Mouse (Mus musculus): Measurements from ENCODE around the gene Hunk. TPM values are rescaled to one million over a fixed set of nuclear protein-coding genes. Genes with fewer than 3 reads are reported as not detected.

Hunk gene
- polyA plus RNA-seq, 1 experiment from 2014 or later = 19.0 TPM

DNA sequence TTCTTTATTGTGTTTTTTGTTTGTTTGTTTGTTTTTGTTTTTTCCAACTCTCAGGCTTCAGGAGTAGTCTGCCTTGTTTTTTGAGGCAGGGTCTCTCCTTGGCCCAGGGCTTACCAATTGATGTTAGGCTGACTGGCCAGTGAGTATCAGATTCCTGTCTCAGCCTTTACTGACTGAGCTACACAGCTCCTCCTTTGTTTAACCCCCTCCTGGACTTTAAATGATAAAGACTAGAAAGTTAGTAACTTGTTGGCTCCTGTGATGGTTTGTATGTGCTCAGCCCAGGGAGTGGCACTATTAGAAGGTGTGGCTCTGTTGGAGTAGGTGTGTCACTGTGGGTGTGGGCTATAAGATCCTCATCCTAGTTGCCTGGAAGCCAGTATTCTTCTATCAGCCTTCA lies 30.8 kb downstream of the Hunk start:
- Histone ChIP-seq H3K36me3 (peaks cover 37% of the 10 kb centered on the region), H3K27me3 (no peaks in the 10 kb centered on the region), H3K27ac (no peak overlapping the region), H3K4me1 (peaks cover 31% of the 10 kb centered on the region), H3K9ac (no peak overlapping the region), H3K4me3 (no peak overlapping the region), H3K9me3 (no peaks in the 10 kb centered on the region), H3K4me2 (no peak overlapping the region)
- no peak for ATAC-seq (ENCODE audit: insufficient number of reproducible peaks, insufficient read depth, low FRiP score, low TSS enrichment, low read depth)

DNA sequence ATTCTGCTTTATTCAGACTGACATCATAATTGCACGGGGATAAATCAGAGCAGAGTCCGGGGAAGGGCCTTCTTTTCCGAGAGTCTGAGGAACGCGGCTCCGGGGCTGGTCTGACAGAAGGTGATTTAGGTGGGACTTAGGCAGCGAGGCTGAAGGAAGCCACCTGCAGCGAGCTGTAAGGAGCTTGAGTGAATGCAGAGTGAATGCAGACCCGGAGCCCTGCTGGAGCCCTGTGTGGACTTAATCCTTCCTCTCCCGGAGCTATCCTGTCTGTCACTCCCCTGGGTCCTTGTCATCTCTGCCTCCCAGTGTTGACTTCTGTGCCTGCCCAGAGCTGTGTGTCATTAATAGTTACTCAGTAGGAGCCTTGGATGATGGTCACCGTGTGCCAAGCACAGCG lies 32.8 kb downstream of the Hunk start:
- Histone ChIP-seq H3K4me2 (no peak overlapping the region), H3K4me3 (no peak overlapping the region), H3K27me3 (no peaks in the 10 kb centered on the region), H3K9ac (no peak overlapping the region), H3K27ac (no peak overlapping the region), H3K36me3 (peaks cover 17% of the 10 kb centered on the region), H3K4me1 (peaks cover 51% of the 10 kb centered on the region), H3K9me3 (no peaks in the 10 kb centered on the region)
- ATAC-seq (ENCODE audit: insufficient number of reproducible peaks, insufficient read depth, low FRiP score, low TSS enrichment, low read depth) = no peak
- WGBS = 16% methylated on average over 12 of the region's 12 CpGs

DNA sequence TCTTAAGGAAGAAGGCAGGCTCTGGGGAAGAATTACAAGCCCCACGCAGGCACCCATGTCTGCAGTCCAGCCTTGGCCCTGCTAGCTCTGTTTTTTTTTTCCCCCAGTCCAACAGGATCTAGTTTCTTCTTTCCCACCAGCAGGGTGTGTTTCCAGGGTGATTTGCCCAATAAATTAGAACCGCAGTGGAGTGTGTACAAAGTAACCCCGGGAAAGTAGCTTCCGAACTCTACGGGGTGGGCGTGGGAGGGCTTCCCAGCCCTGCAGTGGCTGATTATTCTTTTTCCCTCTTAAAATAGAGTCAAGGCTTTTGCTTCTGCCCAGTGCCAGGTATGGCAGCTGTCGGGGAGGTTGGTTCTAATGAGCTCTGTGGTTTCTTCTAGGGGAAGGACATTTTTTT lies 35.3 kb downstream of the Hunk start:
- no peak for ATAC-seq (ENCODE audit: insufficient number of reproducible peaks, insufficient read depth, low FRiP score, low TSS enrichment, low read depth)
- Histone ChIP-seq H3K27me3 (no peaks in the 10 kb centered on the region), H3K4me1 (peaks cover 76% of the 10 kb centered on the region), H3K27ac (peak overlapping the region; percentile 83), H3K9me3 (no peaks in the 10 kb centered on the region), H3K4me3 (no peak overlapping the region), H3K9ac (0 out of 2 replicates have a peak overlapping the region, but pooled peaks have one; percentile 44), H3K4me2 (peak overlapping the region; percentile 24; the same call in 1 of the 2 replicates), H3K36me3 (peaks cover 9% of the 10 kb centered on the region; the same call in 1 of the 2 replicates)
- 14% methylated on average over 7 of the region's 7 CpGs for WGBS

DNA sequence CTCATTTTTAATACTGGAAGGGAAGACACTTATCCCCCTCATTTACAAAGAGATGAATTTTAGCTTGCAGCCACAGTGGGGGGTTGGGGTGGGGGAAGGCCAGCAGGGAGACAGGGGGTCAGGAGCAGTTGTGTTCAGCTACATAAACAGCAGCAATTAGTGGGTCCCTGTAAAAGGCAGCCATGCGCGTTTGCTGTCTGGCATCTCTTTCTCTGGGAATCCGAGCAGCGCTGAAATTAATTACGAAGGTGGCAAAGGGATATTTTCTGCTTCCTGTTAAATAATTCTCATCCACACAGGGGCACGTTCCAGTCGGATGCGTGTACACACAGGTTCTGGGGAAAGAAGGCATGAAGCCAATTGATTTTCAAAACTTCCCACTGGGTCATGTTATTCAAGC lies 35.7 kb downstream of the Hunk start:
- Histone ChIP-seq H3K27ac (peak overlapping the region; percentile 83), H3K9me3 (no peaks in the 10 kb centered on the region), H3K27me3 (no peaks in the 10 kb centered on the region), H3K4me3 (no peak overlapping the region), H3K4me2 (peak overlapping the region; percentile 24), H3K9ac (peak overlapping the region; percentile 44; the same call in 1 of the 2 replicates), H3K4me1 (peaks cover 76% of the 10 kb centered on the region), H3K36me3 (peaks cover 6% of the 10 kb centered on the region; the same call in 1 of the 2 replicates)
- WGBS = 15% methylated on average over 8 of the region's 8 CpGs
- ATAC-seq (ENCODE audit: insufficient number of reproducible peaks, insufficient read depth, low FRiP score, low TSS enrichment, low read depth) = no peak

DNA sequence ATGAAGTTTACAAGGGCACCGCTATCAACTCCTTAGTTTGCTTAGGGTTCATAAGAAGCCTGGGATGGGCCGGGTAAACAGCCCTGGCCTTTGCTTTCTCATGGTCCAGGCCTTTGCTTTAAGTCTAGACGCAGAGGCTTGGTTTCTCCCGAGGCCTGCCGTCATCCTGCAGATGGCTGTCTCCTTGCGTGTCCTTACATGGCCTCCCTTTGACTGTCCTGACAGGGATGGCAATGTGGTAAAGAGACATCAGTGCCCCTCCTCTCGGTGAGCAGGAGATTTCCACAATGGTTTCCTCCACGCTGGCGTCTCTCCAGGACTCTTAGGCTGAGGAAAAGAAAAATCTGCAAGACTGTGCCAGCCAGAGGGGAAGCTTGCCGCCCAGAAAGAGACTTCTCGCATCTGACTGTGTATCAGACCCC lies 36.3 kb downstream of the Hunk start:
- H3K4me2 ChIP-seq = peak overlapping the region; percentile 24; the same call in 1 of the 2 replicates
- H3K27me3 ChIP-seq = no peaks in the 10 kb centered on the region
- peaks cover 76% of the 10 kb centered on the region for H3K4me1 ChIP-seq
- no peak for ATAC-seq (ENCODE audit: insufficient number of reproducible peaks, insufficient read depth, low FRiP score, low TSS enrichment, low read depth)
- peak overlapping the region; percentile 83 for H3K27ac ChIP-seq
- H3K9me3 ChIP-seq = no peaks in the 10 kb centered on the region
- H3K36me3 ChIP-seq = peaks cover 2% of the 10 kb centered on the region
- H3K4me3 ChIP-seq = no peak overlapping the region
- H3K9ac ChIP-seq = peak overlapping the region; percentile 41; the same call in 1 of the 2 replicates
- 48% methylated on average over 11 of the region's 11 CpGs for WGBS

DNA sequence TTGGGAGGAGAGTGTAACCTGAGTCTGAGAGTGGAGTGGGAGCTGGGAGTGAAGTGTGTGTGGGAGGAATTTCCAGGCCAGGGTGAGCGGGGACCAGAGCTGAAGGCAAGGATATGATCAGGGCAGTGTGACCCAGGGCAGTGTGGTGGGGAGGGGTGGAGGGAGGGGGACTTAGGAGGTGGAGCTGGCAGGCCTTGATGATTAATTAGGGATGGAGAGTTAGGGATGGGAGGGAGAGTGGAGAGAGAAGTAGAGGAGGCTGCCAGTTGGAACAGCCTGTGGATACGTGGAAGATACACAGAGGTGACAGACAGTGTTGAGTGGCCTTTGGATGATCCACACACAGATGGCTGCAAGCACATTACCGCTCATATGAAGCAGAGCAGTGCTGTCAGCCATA lies 38.1 kb downstream of the Hunk start:
- Histone ChIP-seq H3K27me3 (no peaks in the 10 kb centered on the region), H3K36me3 (peaks cover 9% of the 10 kb centered on the region), H3K4me2 (no peak overlapping the region), H3K27ac (peak overlapping the region; percentile 44; the same call in 1 of the 2 replicates), H3K4me1 (peaks cover 71% of the 10 kb centered on the region), H3K4me3 (no peak overlapping the region), H3K9me3 (no peaks in the 10 kb centered on the region), H3K9ac (0 out of 2 replicates have a peak overlapping the region, but pooled peaks have one; percentile 11)
- ATAC-seq (ENCODE audit: insufficient number of reproducible peaks, insufficient read depth, low FRiP score, low TSS enrichment, low read depth) = peak; percentile 54; the same call in 1 of the 2 replicates
- 40% methylated on average over 3 of the region's 3 CpGs for WGBS

DNA sequence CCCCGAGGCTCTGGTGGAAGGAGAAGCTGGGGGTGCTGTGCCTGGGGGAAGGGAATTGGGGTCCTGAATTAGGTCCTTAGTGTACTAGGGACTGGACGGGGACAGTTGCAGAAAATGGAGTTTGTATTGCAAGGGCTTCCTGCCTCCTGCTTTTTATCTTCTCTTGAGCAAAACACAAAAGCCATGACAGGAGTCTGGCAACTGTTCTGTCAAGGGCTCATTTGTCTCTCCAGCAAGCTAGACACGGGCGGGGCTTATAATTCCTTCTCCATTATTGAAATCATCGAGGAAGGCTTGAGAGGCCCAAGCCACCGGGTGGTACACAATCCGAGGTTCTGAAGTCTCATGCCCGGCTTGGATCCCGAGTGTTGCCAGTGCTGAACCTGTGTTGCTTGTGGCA lies 38.6 kb downstream of the Hunk start:
- Histone ChIP-seq H3K36me3 (peaks cover 9% of the 10 kb centered on the region), H3K4me2 (no peak overlapping the region), H3K27ac (peak overlapping the region; percentile 44; the same call in 1 of the 2 replicates), H3K9me3 (no peaks in the 10 kb centered on the region), H3K4me3 (no peak overlapping the region), H3K27me3 (no peaks in the 10 kb centered on the region), H3K9ac (0 out of 2 replicates have a peak overlapping the region, but pooled peaks have one; percentile 11), H3K4me1 (peaks cover 66% of the 10 kb centered on the region)
- WGBS = 52% methylated on average over 9 of the region's 9 CpGs
- no peak for ATAC-seq (ENCODE audit: insufficient number of reproducible peaks, insufficient read depth, low FRiP score, low TSS enrichment, low read depth)

DNA sequence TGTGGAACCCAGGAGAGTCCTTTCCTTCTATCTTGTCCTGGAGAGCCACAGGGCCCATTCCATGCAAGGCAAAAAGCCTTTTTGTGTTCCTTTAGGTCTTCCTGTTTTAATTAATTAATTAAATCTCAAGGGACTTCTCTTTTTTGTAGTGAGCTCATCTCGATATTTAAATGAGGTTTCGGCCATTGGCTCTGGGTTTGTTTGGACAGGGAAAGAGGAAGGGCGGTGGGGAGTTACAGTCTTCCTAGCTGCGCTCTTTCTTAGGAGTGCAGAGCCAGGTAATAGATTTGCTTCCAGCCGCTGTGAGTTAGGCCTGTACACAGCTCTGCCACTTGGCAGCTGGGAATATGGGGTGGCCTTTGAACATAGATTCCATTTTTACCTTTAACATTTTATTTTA lies 40.4 kb downstream of the Hunk start:
- Histone ChIP-seq H3K9ac (no peak overlapping the region), H3K36me3 (peaks cover 9% of the 10 kb centered on the region), H3K4me3 (no peak overlapping the region), H3K27me3 (no peaks in the 10 kb centered on the region), H3K27ac (no peak overlapping the region), H3K4me1 (peaks cover 59% of the 10 kb centered on the region), H3K4me2 (no peak overlapping the region), H3K9me3 (no peaks in the 10 kb centered on the region)
- no peak for ATAC-seq (ENCODE audit: insufficient number of reproducible peaks, insufficient read depth, low FRiP score, low TSS enrichment, low read depth)
- WGBS = 88% methylated on average over 5 of the region's 5 CpGs

DNA sequence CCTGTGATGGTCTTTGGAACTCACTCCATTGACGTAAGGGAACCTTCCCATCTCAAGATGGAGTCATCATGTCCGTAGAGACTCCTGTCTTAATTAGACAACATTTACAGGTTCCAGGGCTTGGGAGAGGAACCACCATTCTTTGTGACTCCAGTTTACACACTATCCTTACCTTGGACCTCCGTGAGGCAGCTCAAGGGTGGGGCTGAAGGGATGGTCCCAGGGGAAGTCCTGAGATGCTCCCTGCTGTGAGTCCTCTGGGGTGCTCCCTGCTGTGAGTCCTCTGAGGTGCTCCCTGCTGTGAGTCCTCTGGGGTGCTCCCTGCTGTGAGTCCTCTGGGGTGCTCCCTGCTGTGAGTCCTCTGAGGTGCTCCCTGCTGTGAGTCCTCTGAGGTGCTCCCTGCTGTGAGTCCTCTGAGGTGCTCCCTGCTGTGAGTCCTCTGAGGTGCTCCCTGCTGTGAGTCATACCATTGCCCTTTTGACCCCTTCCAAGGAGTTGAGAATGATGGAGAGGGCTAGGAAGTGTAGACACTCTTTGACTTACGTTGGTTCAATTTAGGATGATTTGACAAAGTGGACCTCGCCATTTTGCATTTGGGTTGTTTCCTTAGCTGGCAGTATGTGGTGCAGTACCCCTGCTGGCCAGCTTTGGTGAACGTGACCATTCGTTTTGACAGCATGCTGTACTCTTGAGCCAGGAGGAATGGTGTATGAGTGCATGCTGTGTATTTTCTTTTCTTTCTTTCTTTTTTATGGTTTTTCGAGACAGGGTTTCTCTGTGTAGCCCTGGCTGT lies 42.2 kb downstream of the Hunk start:
- Histone ChIP-seq H3K4me2 (no peak overlapping the region), H3K4me1 (peaks cover 41% of the 10 kb centered on the region), H3K9me3 (0 out of 2 replicates have a peak, but pooled peaks cover 10% of the 10 kb centered on the region), H3K36me3 (peaks cover 20% of the 10 kb centered on the region), H3K4me3 (no peak overlapping the region), H3K9ac (no peak overlapping the region), H3K27ac (no peak overlapping the region), H3K27me3 (no peaks in the 10 kb centered on the region)
- WGBS = 91% methylated on average over 8 of the region's 8 CpGs
- no peak for ATAC-seq (ENCODE audit: insufficient number of reproducible peaks, insufficient read depth, low FRiP score, low TSS enrichment, low read depth)

DNA sequence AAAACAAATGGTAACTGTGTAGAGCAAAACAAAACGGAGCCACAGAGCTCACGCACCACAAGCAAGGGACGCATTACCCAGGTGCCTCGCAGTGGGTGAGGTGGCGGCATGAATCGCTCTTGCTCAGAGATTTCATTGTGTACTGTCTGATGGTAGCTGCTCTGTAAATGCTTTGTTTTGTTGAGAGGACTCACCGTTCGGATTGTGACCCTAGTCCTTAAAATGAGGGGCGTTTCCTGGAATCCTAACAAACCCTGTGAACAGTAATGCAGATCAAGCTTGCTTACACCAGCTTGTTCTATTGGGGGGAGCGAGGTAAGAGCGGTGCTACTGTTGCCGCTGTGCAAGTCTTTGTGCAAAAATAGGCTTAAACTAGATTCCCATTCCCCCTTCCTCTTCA lies 47.7 kb downstream of the Hunk start:
- no peak overlapping the region for H3K9ac ChIP-seq
- no peak overlapping the region for H3K27ac ChIP-seq
- H3K36me3 ChIP-seq = peaks cover 43% of the 10 kb centered on the region
- no peak for ATAC-seq (ENCODE audit: insufficient number of reproducible peaks, insufficient read depth, low FRiP score, low TSS enrichment, low read depth)
- peaks cover 28% of the 10 kb centered on the region for H3K4me1 ChIP-seq
- 95% methylated on average over 12 of the region's 12 CpGs for WGBS
- no peak overlapping the region for H3K4me2 ChIP-seq
- no peak overlapping the region for H3K4me3 ChIP-seq
- no peaks in the 10 kb centered on the region for H3K27me3 ChIP-seq
- H3K9me3 ChIP-seq = 0 out of 2 replicates have a peak, but pooled peaks cover 11% of the 10 kb centered on the region

DNA sequence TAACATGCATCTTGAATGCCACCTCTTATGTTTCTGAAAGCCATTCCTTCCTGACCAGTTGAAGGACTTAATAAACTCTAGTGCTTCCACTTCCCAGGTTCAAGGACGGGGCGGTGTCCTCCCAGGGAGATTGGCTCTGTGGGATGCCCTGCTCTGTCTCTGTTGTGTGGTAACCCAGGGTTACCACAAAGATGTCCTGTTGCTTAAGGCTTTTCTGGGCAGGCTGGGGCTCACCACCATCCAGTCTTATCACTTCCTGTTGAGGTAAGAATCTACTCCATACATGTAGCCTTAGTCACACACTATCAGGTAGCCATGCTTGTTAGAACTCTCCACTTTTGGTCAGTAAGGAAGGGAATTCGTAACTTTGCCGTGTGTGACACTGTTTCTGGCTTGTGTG lies 49.4 kb downstream of the Hunk start:
- WGBS = 62% methylated on average over 4 of the region's 4 CpGs
- ATAC-seq (ENCODE audit: insufficient number of reproducible peaks, insufficient read depth, low FRiP score, low TSS enrichment, low read depth) = no peak
- Histone ChIP-seq H3K4me2 (no peak overlapping the region), H3K27me3 (no peaks in the 10 kb centered on the region), H3K36me3 (peaks cover 58% of the 10 kb centered on the region), H3K27ac (peak overlapping the region; percentile 16; the same call in 1 of the 2 replicates), H3K9me3 (0 out of 2 replicates have a peak, but pooled peaks cover 11% of the 10 kb centered on the region), H3K4me3 (no peak overlapping the region), H3K4me1 (peaks cover 24% of the 10 kb centered on the region), H3K9ac (no peak overlapping the region)

DNA sequence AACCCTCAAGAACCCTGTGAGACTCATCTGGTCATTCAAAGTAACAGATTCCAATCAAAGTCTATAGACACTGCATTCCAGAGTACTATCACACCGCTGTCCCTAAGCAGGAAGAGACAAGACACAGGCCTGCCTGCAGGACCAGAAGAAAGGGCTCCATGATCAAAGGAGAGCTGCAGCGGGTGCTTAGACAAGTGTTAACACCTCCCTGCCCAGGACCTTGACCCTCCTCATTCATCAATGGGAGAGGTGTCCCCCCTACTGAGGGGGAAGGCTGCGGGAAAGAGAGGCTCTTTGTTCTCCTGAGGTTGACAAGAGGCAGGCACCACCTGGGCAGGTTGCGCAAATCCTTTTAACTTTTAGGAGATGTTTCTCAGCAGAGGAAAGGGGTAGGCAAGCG lies 51.5 kb downstream of the Hunk start:
- Histone ChIP-seq H3K4me3 (no peak overlapping the region), H3K4me1 (peaks cover 18% of the 10 kb centered on the region), H3K4me2 (no peak overlapping the region), H3K36me3 (peaks cover 63% of the 10 kb centered on the region), H3K9me3 (0 out of 2 replicates have a peak, but pooled peaks cover 9% of the 10 kb centered on the region), H3K9ac (no peak overlapping the region), H3K27me3 (no peaks in the 10 kb centered on the region), H3K27ac (no peak overlapping the region)
- ATAC-seq (ENCODE audit: insufficient number of reproducible peaks, insufficient read depth, low FRiP score, low TSS enrichment, low read depth) = no peak
- WGBS = 51% methylated on average over 5 of the region's 5 CpGs
